Mouse (Mus musculus): ENCODE results near the gene Fcgbp. TPM values are rescaled to one million over a fixed set of nuclear protein-coding genes. Genes with fewer than 3 reads are reported as not detected.
A peak's percentile ranks its signal among the peaks of the same experiment; 100 is the strongest.

Gene Fcgbp
- total and polyA plus RNA-seq, 3 experiments, result not detected

- no peaks in the 10 kb centered on the region for H3K9me3 ChIP-seq (replicated peaks; ENCODE audit: insufficient read depth, low read length)
- no peak overlapping the region for H3K4me3 ChIP-seq (ENCODE audit: control insufficient read depth in 1 of 2, insufficient read depth in 1 of 2, low read depth in 2 of 2, low read length in 2 of 2)
- no peaks in the 10 kb centered on the region for H3K27me3 ChIP-seq (ENCODE audit: control insufficient read depth in 1 of 2, insufficient read depth in 2 of 2, low read length in 2 of 2)
- H3K36me3 ChIP-seq (ENCODE audit: control insufficient read depth in 1 of 2, insufficient read depth in 2 of 2, low read length in 2 of 2), result no peaks in the 10 kb centered on the region
- H3K4me1 ChIP-seq (ENCODE audit: control insufficient read depth in 1 of 2, insufficient read depth in 2 of 2, low read length in 2 of 2), result no peaks in the 10 kb centered on the region
- no peak for TF ChIP-seq POLR2AphosphoS5 (IDR thresholded peaks at IDR 0.05; ENCODE audit: borderline replicate concordance, low read depth, low read length)
- TF ChIP-seq MYC (IDR thresholded peaks at IDR 0.05; ENCODE audit: low read depth, low read length), result no peak
- TF ChIP-seq USF1 (IDR thresholded peaks at IDR 0.05; ENCODE audit: low read depth, low read length), result peak; percentile 24; the same call in 1 of the 2 replicates
- DNase-seq (ENCODE audit: low read depth, low spot score), result no peak
- no peak overlapping the region for H3K9ac ChIP-seq (ENCODE audit: control insufficient read depth, low read depth, low read length, poor library complexity, severe bottlenecking)
- no peaks in the 10 kb centered on the region for H3K79me2 ChIP-seq (ENCODE audit: control insufficient read depth, insufficient read depth, low read length, poor library complexity)
- no peak overlapping the region for H3K27ac ChIP-seq (ENCODE audit: control insufficient read depth, low read depth, low read length)
These were observed 90.2 kb downstream of the Fcgbp start for GRCm38 (mm10) chr7:28161163-28161749.

DNA sequence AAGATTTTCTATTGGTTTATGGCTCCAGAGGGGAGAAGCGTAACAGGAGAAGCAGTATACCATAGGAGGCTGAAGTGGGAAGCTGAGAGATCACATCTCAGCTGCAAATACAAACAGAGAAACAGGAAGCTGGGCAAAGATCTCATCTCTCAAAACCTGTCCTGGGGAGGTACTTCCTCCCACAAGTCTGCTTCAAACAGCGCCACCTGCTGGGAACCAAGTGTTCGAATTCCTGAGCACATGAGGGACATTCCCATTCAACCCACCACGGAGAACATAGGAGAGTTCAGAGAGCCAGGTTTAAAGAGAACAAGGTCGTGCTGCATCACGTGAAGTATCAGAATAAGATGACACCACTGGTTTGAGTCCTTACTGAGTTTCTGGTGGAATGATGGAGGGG lies 94.4 kb downstream of the Fcgbp start:
- peak; percentile 59 for DNase-seq (ENCODE audit: low read depth, low spot score)
- peaks cover 0 to 6% of the 10 kb centered on the region in 2 experiments; a peak in 2 of 4 replicates for H3K4me1 ChIP-seq (ENCODE audit: control insufficient read depth in 1 of 2, insufficient read depth in 2 of 2, low read length in 2 of 2)
- H3K27me3 ChIP-seq (ENCODE audit: control insufficient read depth in 1 of 2, insufficient read depth in 2 of 2, low read length in 2 of 2), result no peaks in the 10 kb centered on the region
- no peak overlapping the region for H3K9ac ChIP-seq (ENCODE audit: control insufficient read depth, low read depth, low read length, poor library complexity, severe bottlenecking)
- H3K9me3 ChIP-seq (replicated peaks; ENCODE audit: insufficient read depth, low read length), result no peaks in the 10 kb centered on the region
- no peak overlapping the region for H3K27ac ChIP-seq (ENCODE audit: control insufficient read depth, low read depth, low read length)
- H3K4me3 ChIP-seq (ENCODE audit: control insufficient read depth in 1 of 2, insufficient read depth in 1 of 2, low read depth in 2 of 2, low read length in 2 of 2), result no peak overlapping the region
- H3K36me3 ChIP-seq (ENCODE audit: control insufficient read depth in 1 of 2, insufficient read depth in 2 of 2, low read length in 2 of 2), result no peaks in the 10 kb centered on the region; a peak in 1 of 4 replicates
- TF ChIP-seq ELF1 (IDR thresholded peaks at IDR 0.05; ENCODE audit: low read depth, low read length) (no peak), JUND (IDR thresholded peaks at IDR 0.05; ENCODE audit: low read depth, low read length) (no peak), ETS1 (IDR thresholded peaks at IDR 0.05; ENCODE audit: low read depth, low read length) (no peak), GATA1 (IDR thresholded peaks at IDR 0.05; ENCODE audit: low read depth, low read length) (no peak), NRF1 (IDR thresholded peaks at IDR 0.05; ENCODE audit: insufficient read depth, low read depth, low read length, poor library complexity, severe bottlenecking) (no peak), ZC3H11A (IDR thresholded peaks at IDR 0.05; ENCODE audit: low read depth, low read length) (no peak), SMC3 (IDR thresholded peaks at IDR 0.05; ENCODE audit: low read depth, low read length) (0 out of 2 replicates have a peak, but pooled peaks have one; percentile 5), POLR2AphosphoS2 (IDR thresholded peaks at IDR 0.05; ENCODE audit: low read length) (no peak), CTCF (IDR thresholded peaks at IDR 0.05 in 2 of 3, conservative IDR thresholded peaks at IDR 0.05 in 1 of 3; ENCODE audit: control insufficient read depth in 1 of 3, insufficient read depth in 1 of 3, low read depth in 2 of 3, low read length in 3 of 3, poor library complexity in 1 of 3, severe bottlenecking in 1 of 3) (peak; percentile 26 to 53 (median 50)), ZKSCAN1 (IDR thresholded peaks at IDR 0.05; ENCODE audit: low read depth, low read length) (no peak)
- peaks cover 12% of the 10 kb centered on the region for H3K79me2 ChIP-seq (ENCODE audit: control insufficient read depth, insufficient read depth, low read length, poor library complexity)

All from MEL (cell line).